8 mouse cellular contexts compared by ENCODE assay signal in the genomic region with DNA sequence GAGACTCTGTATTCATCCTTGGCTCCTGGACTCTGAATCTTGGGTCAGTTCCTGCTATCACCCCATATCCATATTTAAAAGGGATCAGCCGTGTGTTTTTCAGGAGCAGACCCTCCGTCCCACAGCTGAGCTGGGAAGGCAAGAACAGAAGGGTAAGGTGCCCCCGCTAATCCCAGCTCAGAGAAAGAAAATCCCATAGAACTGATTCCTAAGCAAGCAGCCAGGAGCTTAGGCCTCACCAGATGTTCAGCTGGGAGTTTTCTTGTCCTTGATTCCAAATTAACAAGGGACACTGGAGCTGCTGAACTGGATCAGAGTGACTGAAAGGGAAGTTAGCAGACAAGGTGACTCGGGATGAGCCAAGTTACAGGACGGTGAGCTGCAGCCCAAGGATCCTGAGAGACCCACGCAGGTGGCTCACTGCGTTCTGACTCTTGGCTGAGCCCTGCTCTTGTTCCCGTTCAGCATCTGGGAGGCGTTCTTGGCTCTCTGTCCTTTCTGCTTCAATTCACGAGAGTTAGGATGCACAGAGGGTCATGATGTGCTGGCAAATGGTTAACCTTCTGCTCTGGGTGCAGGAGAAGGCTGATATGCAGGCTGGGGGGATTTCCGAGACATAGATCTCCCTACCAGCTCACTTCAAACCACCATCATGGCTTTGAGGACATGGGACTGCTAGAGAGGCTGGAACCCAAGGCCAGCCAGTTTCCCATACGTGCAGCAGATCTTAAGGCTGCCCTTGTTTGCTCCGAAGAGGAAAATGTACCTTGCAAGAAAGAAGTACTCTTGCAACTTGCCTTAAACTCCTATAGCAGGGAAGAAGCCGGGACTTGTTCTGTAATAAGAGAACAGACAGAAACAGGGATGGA. TPM values are rescaled to one million over a fixed set of nuclear protein-coding genes. Genes with fewer than 3 reads are reported as not detected.
DNase-seq lines count a peak whose midpoint lies in the region; ATAC-seq lines count a peak whose summit lies in the region.

No protein-coding gene starts in this region.

- 0 out of 2 replicates have a peak overlapping the region, but pooled peaks have one; percentile 51 for H3K27ac ChIP-seq in hindbrain, embryonic 11.5 days (ENCODE audit: low read depth, low read length)
- peak overlapping the region; percentile 83 for H3K27ac ChIP-seq in limb, embryonic 10.5 days

- no peak overlapping the region for H3K4me2 ChIP-seq in hindbrain, embryonic 11.5 days (replicated peaks; ENCODE audit: low read depth, low read length)

- DNase-seq in kidney, adult 11 months = peak; percentile 59
- no peak for DNase-seq in kidney, postnatal 4 days
- DNase-seq in hindbrain, embryonic 11.5 days (ENCODE audit: low spot score) = no peak
- no peak for DNase-seq in limb, embryonic 10.5 days (ENCODE audit: low spot score)
- peak; percentile 28 for DNase-seq in retina, embryonic 14.5 days (ENCODE audit: low spot score)
- no peak for DNase-seq in c-Kit-positive CD71-positive TER-119-positive erythroid progenitor cells, embryonic 14.5 days (ENCODE audit: low spot score)
- no peak for DNase-seq in urinary bladder, adult 2 months (ENCODE audit: low spot score)
- DNase-seq in frontal cortex, postnatal 25 days (ENCODE audit: low spot score in 2 of 2) = no peak

- no peaks in the 10 kb centered on the region; the same call in 1 of the 2 replicates for H3K27me3 ChIP-seq in hindbrain, embryonic 11.5 days (ENCODE audit: control insufficient read depth, insufficient read depth, low read length)
- peaks cover 18% of the 10 kb centered on the region for H3K27me3 ChIP-seq in limb, embryonic 10.5 days (ENCODE audit: low read depth, poor library complexity, severe bottlenecking)

- H3K4me3 ChIP-seq in hindbrain, embryonic 11.5 days (ENCODE audit: low read depth, low read length) = no peak overlapping the region
- H3K4me3 ChIP-seq in limb, embryonic 10.5 days = no peak overlapping the region

- H3K4me1 ChIP-seq in hindbrain, embryonic 11.5 days (replicated peaks; ENCODE audit: control insufficient read depth, insufficient read depth, low read length) = peaks cover 7% of the 10 kb centered on the region
- peaks cover 48% of the 10 kb centered on the region for H3K4me1 ChIP-seq in limb, embryonic 10.5 days

- no peaks in the 10 kb centered on the region for H3K9me3 ChIP-seq in hindbrain, embryonic 11.5 days (ENCODE audit: control insufficient read depth, low read length)
- no peaks in the 10 kb centered on the region for H3K9me3 ChIP-seq in limb, embryonic 10.5 days (replicated peaks)

- no peak for ATAC-seq in hindbrain, embryonic 11.5 days (ENCODE audit: low FRiP score)

- 0 out of 2 replicates have a peak overlapping the region, but pooled peaks have one; percentile 23 for H3K9ac ChIP-seq in hindbrain, embryonic 11.5 days (ENCODE audit: low read depth, low read length)

- WGBS in hindbrain, embryonic 11.5 days = 81% methylated on average over 14 of the region's 14 CpGs
- 82% methylated on average over 14 of the region's 14 CpGs for WGBS in limb, embryonic 10.5 days

- no peaks in the 10 kb centered on the region for H3K36me3 ChIP-seq in hindbrain, embryonic 11.5 days (ENCODE audit: control insufficient read depth, insufficient read depth, low read length)
- peaks cover 34% of the 10 kb centered on the region for H3K36me3 ChIP-seq in limb, embryonic 10.5 days

RNA-seq across cellular contexts. Expression of a gene that starts 17.9 kb away (rescaled TPM):
- polyA plus RNA-seq in hindbrain, embryonic 11.5 days (2014; fragmentation: Nextera tagmentation; extraction: Ambion mirVana) = 83.2 and 84.5 TPM in 2 replicates
- polyA plus RNA-seq in limb, embryonic 10.5 days (2016; fragmentation: Nextera tagmentation; extraction: Ambion mirVana) = 57.9 and 68.1 TPM in 2 replicates
- 77.3 and 83.9 TPM in 2 replicates for polyA plus RNA-seq in urinary bladder, adult 2 months (2012; rRNA removed)

Comparison
In these comparisons a context has a peak if more than half of its experiments do, and no peak if none do; other contexts are left out.
1. DNase-seq: peak in kidney, adult 11 months (single experiment) and retina, embryonic 14.5 days (single experiment); none in kidney, postnatal 4 days (0 of 2), hindbrain, embryonic 11.5 days (single experiment), limb, embryonic 10.5 days (single experiment), c-Kit-positive CD71-positive TER-119-positive erythroid progenitor cells, embryonic 14.5 days (single experiment), urinary bladder, adult 2 months (single experiment) and frontal cortex, postnatal 25 days (0 of 2).